Mouse (Mus musculus) gastrocnemius, postnatal 36 days (tissue): Measurements from ENCODE around the gene Camta1. TPM values are rescaled to one million over a fixed set of nuclear protein-coding genes. Genes with fewer than 3 reads are reported as not detected.

ENCODE experiments used
- DNase-seq, 2 experiments: peaks; one replicate each; pipeline ENCODE4 v3.0.0; 2022
- intact Hi-C: fragments of 180-260 bp; cut with DNase I; formaldehyde crosslinking; loops from one replicate; pipeline ENCODE4 v1.15.1; 2025
- total RNA-seq, 2 experiments: library from RNA; stranded (reverse); gene quantifications; 2 replicates each; pipeline ENCODE4 v1.2.3; 2021

Camta1 gene
- total RNA-seq, 2 experiments from 2014 or later = 93.4 to 109 TPM

DNA sequence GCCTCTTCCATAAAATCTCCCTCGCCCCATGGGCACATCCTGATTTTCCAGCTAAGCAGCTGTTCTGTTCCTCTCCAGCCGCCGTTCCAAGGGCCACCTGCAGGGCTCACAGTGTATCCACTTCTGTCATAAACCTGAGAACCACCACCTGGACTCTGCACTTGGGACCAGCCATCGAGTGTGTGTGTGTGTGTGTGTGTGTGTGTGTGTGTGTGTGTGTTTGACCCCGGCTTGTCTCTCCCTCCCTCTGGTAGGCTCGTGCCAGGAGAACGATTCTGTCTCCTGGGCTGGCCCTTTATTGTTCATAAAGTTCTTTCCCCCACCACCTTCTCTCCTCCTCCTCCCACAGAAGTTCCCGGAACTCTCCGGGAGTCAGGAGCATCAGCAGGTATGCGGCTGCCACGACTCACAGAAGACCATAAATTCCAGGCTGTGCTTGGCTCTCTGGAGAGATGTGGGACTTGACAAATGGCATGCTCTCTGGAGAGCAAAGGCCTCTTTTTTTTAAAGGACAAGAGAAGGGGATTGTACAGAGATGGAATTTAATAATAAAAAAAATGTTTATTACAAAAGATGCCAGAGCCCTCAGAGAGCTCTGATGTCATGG, 366.3 kb downstream of the Camta1 start:
- no peak for DNase-seq
- intact Hi-C loops = no loop called here

DNA sequence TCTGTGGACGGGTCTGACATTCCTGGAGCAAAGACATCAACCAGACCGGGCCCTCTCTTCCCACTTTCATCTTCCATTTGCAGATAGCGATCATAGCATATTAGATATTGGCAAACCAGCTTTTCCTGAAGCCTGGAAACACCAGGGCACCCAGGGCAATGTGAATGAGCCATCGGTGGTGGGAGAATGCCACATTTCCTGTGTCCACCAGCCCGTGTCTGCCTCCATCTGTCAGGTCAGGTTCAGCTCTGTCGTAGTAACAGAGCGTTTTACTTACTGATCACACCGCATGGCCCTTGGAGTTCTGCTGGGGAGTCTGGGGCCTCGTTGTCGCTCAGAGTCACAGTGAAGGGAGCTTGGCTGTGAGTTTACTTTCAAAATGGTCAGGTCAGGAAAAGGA, 368.9 kb downstream of the Camta1 start:
- DNase-seq = no peak
- intact Hi-C loops = no loop called here

DNA sequence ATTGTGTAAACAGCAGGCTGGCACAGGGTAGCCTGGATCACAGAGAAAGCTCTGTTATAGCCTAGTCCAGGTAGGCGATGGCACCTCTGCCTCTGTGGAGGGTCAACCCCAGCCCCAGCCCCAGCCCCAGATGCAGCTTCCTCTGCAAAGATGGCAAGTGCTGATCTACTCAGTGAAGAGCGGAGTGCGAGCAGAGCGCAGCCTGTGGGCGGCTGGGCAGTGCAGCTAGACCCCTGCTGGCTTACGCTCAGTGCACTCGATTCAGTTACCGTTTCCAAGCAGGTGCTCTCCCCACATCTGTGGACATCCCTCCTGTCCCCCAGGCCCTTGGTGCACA, 377.7 kb downstream of the Camta1 start:
- DNase-seq = no peak
- intact Hi-C loops = loop anchor here (10.0 kb wide), 1 partner anchor 371 kb away; no protein-coding TSS in a partner anchor

DNA sequence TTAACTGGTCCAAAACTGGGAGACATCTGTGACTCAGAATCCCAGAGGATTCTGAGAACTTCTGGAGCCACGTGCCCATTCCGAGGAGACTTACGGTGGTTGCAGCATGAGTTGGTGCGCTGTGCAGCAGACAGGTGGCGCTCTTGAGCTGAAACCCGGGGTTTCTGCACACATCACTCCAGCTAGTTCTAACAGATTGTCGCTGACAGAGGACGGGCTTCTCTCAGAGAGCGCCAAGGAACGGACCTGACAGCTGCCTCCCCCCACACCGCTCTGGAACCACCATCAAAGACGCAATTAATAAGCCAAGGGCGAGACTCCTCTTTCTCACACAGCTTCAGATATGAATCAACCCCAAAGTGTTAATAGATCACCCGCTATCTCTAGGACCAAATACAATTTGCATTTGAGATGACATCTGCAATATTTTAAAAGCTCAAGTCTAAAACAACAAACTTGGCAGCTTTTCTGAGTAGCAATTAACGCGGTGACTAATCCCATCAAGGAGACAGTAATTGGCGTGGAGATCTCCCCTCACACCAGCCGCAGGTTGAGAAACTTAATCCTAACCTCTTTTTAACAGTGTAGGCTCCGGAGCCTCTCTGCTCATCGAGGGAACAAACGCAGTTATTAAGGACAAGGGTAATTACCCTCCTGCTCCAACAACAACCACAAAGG, 378.2 kb downstream of the Camta1 start:
- DNase-seq = peak in 1 of 2 experiments; percentile 29
- intact Hi-C loops = loop anchor here (10.0 kb wide), 1 partner anchor 371 kb away; no protein-coding TSS in a partner anchor

DNA sequence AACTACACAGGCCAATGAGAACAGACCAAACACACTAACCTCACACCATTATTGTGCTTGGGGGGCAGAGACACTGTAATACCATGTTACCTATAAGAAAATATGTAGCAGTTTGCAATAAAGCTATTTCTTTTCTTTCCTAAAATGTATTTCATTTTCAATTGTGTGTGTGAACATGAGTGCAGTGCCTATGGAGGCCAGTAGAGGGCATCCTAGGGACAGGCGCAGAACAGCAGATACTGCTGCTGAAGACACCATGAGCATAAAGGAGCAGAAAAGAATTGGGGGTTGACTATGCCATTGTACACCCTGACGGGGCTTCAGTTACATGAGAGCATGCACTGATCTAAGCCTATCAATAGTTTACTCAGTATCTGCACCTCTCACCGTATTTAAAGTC, 380.7 kb downstream of the Camta1 start:
- intact Hi-C loops = loop anchor here (10.0 kb wide), 1 partner anchor 374 kb away; no protein-coding TSS in a partner anchor
- no peak for DNase-seq

DNA sequence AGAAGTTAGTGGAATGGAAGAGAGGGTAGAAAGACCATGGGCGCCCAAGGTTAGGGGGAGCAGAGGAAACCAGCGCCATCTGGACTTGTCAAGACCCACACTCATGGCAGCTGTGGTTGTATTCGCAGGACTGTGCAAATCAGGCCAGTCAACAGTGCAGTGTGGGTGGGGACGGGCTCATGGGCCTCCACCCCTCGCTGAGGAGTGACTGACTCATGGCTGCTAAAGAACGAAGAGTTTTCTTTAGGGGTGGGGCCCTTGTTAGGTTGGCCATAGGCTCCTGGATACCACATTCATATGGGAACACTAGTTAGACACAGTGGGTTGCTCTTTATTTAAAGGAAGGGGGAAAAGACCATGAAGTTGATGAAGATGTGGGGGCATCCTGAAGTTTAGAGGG, 383.7 kb downstream of the Camta1 start:
- intact Hi-C loops = no loop called here
- no peak for DNase-seq

DNA sequence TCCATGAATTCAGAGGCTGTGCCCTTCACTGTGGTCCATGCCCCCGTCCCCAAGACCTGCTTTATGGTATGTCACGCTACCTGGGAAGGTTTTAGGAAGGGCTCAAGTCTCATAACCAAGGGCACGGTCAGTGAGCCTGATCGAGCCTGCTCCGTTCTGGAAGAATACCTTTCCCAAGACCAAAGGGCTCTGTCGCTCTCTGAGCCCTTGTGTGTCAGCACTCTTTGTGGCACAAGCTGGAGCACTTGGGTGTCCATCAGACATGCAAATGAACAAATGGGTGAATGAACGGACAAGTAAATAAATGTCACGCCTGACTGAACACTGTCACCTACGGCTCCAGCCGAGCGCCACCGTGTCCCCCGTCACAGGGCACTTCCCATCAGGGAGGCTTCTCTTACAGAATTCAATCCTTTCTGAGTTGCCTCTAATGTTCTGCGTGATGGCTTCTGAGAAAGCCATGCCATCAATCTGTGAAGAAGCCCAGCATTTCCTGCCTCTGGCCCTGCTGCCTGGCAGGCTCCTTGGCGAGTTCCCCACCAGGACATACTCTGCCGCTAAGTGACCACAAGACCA, 386.7 kb downstream of the Camta1 start:
- intact Hi-C loops = no loop called here
- no peak for DNase-seq

DNA sequence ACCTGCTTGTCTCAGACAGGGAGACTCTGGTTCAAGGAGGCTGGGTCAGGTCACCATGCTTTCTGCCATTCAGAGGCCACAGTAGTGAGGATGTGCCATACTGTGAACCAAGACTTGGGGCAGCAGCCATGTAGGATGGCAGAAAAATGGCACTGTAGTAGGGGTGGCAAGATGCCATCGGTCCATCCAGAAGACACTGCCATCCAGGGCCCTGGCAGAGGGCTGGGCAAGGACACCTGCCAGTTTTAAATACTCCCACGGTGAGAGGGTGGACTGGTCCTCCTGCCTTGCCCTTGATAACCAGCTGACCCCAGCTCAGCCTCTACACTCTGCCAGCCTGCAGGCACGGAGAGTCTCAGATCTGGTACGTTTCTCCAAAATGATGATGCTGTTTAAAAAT, 389.8 kb downstream of the Camta1 start:
- intact Hi-C loops = no loop called here

DNA sequence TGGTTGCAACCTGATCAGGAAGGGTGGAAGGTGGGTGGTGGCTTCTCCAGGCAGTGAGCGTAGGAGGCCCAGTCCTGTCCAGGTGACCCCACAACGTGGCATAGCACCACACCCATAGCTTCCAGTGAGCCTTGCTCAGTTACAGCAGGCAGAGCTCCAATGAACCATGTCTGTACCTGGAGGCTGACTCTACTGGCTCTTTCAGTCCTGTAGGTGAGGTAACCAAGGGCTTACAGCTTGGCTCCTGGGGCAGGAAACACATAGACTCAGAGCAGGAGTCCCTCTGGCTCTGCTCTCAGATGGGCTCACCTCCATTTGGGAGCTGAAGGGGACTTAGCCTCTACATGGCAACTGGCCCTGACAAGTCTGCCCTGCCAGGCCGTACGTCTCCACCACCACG, 393.3 kb downstream of the Camta1 start:
- no peak for DNase-seq
- intact Hi-C loops = no loop called here

More for the DNA sequence above, 389.8 kb downstream of the Camta1 start:
- DNase-seq = no peak

DNA sequence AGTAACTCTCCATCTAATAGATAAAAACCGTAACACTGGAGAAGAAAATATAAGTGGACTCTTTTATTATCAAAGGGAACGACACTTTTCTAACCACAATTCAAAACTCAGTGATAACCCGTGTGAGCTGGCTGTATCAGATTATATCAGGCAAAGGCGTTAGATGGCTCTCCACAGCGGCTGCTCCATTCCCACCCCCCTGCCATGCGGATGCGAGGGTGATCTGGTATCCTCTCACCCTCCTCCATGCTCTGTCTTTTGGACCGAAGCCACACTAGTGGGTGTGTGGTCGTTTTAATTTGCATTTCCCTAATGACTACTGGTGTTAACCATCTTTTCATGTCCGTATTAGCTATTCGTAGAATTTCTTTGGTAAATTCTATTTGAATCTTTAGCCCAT, 403.0 kb downstream of the Camta1 start:
- intact Hi-C loops = no loop called here
- no peak for DNase-seq

DNA sequence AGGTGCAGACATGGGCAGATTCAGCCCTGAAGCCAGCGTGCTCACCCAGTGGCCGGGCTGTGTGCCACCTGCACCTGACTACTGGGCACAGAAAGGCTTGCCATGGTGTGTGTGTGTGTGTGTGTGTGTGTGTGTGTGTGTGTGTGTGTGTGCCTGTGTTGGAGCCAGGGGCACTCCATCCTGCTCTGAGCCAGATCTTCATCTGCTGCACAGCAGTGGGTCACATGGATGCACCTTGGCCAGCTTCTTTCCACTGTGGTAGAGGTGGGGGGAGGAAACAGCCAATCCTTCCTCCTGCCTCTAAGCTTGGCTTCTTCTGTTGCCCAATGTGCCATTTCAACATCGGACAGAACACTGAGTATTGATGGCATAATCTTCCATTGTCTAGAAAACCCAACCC, 407.1 kb downstream of the Camta1 start:
- DNase-seq = no peak
- intact Hi-C loops = no loop called here

DNA sequence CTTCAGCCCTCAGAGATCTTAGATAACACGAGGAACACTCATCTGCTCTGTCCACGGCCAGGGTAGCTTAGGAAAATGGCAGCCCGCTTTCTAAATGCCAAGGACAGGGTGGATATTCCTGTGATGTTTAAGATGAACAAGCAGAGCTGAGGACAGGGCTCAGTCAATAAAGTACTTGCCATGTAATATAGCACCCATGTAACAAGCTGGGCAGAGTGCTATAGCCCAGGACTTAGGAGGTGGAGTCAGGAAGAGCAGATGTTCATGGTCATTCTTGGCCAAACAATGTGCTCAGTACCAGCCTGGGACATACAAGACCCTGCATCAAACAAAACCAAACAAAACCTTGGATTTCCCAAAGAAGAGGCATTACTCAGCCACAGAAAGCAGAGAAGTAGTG, 407.6 kb downstream of the Camta1 start:
- no peak for DNase-seq
- intact Hi-C loops = no loop called here

DNA sequence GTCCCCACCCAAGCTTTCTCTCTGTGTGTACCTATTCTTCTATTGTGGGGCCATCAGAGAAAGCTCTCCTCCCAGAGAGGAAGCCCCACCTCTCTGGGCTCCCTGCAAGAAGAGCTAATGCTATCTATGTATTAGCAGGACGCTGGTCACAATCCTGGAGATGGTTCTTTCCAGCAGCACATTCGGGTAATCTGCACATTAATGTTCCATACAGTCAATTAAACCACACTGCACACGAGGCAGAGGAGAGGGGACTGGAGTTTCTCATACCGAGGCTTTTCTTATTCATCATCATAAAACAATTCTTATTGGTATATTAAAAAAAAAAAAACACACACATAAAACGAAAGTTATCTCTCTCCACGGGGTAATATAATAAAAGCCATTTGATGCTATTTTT, 409.8 kb downstream of the Camta1 start:
- intact Hi-C loops = no loop called here
- no peak for DNase-seq

DNA sequence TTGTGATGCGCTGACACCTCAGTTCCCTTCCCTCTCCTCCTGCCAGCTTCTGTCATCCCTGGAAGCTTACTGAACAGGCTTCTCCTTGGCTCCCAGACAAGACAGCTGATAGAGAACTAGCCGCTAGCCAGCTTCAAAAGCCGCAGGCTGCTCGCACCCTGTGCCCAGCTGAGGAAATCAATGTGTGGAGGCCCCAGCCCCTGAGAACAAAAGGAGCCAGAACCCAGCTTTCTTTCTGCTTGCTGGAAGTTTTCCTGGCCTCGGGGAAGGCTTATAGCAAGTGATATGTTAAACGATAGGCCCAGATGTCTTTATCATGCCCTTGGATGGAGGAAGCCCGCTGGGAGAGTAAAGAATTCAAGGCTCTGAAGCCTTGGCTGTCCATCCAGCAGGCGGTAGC, 411.7 kb downstream of the Camta1 start:
- no peak for DNase-seq
- intact Hi-C loops = no loop called here

DNA sequence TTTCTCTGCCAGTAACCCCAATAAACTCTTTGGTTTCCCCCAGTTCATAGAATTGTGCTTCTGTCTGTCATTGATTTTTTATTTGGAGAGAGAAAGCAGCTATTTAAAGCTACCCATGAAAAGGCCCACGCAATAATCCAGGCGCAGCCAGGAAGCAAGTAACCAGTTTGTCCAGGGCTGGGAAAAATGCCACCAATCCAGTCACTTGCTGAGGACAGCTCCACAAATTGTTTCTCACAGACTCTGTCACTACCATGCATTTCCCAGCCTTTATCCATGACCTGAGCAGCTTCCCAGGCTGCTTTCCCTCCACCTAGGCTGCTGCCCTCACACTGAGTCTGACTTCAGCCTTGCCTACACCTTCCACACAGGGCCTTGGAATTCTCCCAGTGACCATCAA, 413.3 kb downstream of the Camta1 start:
- intact Hi-C loops = no loop called here
- no peak for DNase-seq

DNA sequence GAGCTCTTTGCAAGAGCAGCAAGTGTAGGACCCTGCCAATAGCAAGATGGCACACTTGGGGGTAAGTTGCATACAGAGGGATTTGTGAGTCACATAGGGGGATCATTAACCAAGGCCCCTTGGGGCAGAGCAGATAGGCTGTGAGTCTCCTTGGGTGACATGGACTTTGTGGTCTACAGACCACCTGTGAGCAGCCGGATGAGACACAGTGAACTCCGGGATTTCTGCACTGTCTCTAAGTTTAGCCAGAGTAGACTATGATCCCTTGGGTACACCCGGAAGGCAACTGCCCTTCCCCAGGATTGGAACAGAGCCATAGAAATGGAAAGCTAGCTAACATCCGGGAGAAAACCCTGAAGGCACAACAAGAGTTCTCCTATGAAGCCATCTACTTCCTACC, 417.0 kb downstream of the Camta1 start:
- no peak for DNase-seq
- intact Hi-C loops = no loop called here

DNA sequence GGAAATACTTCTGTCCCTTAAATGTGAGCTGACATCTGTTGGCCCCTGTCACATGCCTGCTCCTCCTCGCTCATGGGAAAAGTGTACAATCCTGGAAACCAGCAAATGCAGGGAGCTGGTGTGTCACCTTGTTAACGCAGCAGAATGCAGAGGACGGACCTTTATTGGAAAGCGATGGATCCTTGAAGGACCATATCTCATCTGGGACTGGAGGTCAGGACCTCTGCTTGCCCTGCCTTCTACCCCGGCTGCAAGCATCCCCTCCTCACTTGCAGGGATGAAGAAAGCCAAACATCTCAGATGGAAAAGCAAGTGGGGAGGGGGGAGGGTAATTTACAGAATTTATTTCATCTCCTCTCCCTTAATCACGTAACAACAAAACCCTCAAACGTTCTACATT, 423.1 kb downstream of the Camta1 start:
- intact Hi-C loops = no loop called here
- no peak for DNase-seq

DNA sequence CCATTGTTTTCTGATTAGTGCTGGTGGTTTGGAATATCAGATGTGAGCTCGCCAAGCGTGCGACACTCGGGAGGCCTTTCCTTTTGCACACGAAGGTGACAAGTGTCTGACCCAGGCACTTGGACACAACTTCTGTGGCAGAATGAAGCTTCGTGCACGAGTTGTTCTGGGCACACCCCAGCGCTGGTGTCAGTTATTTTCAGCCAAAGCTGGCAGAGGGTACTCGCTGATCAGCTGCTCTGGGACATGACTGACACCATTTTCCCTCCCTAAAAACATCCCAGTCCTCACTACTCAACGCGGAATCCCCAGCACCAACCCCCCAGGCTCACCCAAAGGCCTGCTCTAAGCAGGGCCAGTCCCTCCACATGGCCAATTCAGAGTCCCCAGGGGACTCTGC, 423.8 kb downstream of the Camta1 start:
- no peak for DNase-seq

DNA sequence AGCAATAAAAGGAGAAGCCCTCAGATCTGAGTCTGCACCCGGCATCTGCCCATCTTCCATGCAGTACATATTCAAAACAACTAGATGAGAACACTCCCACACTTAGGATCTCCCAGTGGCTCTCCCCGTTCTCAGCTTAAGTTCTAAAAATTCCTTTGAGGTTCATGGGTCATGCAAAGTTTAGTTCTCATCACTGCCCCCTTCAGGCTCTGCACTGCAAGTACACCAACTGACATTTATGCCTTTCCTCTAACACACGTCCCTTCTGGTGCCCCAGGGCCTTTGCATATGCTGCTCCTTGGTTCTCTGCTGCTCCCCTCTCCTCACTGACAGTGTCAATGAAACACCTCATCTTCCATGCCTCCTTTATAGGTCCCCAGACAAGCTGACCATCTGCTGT, 436.5 kb downstream of the Camta1 start:
- intact Hi-C loops = no loop called here
- no peak for DNase-seq

More for the DNA sequence above, 423.8 kb downstream of the Camta1 start:
- intact Hi-C loops = no loop called here

DNA sequence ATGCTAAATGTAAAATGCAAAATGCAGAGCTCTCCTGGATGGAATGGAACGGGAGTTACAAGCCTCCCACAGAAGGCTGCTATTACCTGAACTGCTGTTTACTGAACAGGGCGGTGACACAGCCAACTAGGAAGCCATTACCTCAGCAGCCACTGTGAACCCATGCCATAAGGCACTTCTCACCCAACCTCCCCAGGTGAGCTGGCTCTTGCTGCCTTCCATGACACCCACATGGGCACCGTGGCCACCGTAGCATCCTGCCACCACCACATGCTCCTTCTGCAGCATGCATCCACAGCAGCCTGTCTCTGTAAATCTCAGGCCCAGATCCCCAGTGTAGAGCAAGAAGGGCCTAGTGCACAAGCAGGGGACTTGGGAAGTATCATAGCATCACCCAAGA, 438.8 kb downstream of the Camta1 start:
- intact Hi-C loops = no loop called here

DNA sequence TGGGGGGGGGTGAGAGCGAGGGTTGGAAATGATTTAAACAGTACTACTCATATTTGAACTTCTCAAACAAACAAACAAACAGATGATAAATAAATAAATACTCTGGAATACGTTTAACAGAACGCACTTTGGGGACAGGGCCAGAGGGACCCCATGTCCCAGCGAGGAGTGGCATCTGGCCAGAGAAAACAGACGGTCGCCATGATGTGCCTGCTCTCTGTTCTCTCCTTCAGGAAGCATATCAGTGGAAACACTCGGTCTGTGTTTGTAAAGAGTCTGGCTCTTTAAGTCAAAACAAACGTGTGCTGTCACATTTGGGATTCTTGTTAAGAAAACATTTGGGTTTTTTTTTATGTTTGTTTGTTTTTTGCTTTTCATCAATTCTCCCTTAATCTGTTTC, 439.3 kb downstream of the Camta1 start:
- no peak for DNase-seq
- intact Hi-C loops = no loop called here

More for the DNA sequence above, 438.8 kb downstream of the Camta1 start:
- DNase-seq = no peak

DNA sequence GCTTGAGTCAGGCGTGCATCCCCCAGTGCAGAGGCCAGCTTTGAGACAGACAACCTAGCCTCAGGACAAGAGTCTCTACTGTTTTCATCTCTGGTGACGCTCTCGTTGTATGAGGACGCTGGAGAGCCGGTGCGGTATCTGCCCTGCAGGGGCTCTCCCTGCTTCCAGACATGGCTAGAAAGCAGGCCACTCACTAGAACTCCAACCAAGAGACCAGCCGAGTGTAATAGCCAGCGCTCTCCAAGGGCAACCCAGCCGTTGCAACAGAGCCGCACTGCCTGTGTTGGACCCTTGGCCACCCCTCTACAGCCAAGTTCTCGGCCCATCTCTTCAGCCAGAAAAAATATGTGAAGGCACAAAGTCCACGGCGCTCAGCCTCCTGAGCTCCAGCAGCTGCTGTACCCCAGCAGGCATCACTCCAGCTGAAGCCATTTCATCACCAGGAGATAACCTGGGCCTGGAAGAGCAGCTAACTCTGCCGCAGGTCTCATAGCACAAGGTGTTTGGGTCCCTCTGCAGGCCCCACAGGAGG, 443.3 kb downstream of the Camta1 start:
- intact Hi-C loops = no loop called here
- no peak for DNase-seq
